Mouse (Mus musculus): ENCODE data around the gene Blcap. TPM values are rescaled to one million over a fixed set of nuclear protein-coding genes. Genes with fewer than 3 reads are reported as not detected.

The Blcap gene
- total RNA-seq, 1 experiment from 2014 or later: 82.8 TPM

DNA sequence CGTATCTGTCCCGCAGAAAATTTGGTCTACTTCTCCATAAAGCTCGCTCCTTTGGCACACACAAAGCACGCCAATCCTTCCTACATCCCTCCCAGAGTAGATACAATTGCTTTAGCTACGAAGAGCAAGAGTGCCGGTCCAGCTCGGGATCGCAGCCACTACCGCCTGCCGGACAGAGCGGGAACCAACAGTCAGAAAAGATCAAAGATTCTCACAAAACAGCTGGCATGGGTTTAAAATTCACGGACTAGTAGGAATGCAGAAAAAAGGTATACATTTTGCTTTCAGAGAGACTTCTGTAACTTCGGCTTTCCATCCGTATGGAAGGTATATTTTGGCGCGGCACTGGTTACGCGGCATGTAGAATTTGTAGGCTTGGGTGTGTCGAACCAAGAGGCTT is 11.6 kb downstream of the Blcap start:
- no peak for DNase-seq

GRCm38 (mm10) chr2:157558520-157558919 is 12.6 kb downstream of the Blcap start:
- no peak for DNase-seq

DNA sequence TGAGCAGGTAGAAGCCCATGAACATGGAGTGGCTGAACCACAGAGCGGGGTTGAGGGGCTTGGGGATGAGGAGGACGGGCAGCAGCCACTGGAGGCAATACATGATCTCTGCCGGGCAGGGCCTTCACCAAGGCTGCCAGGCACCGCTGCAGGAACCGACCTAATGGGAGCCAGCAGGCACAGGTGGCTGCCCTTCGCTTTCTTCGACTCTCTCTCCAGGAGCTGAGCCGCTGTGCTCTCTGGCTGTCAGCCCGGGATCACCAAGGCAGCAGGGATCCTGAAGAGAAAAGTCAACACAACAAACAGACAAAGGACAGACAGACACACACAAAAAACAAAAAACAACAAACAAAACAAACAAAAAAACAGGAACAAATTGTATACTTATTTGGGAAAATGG is 13.0 kb downstream of the Blcap start:
- no peak for DNase-seq

GRCm38 (mm10) chr2:157556074-157556698 is 14.9 kb downstream of the Blcap start:
- DNase-seq: no peak

- DNase-seq: no peak
Observed at GRCm38 (mm10) chr2:157552158-157552886, 18.8 kb downstream of the Blcap start.

- no peak for DNase-seq
Observed at GRCm38 (mm10) chr2:157550292-157550691, 20.8 kb downstream of the Blcap start.

DNA sequence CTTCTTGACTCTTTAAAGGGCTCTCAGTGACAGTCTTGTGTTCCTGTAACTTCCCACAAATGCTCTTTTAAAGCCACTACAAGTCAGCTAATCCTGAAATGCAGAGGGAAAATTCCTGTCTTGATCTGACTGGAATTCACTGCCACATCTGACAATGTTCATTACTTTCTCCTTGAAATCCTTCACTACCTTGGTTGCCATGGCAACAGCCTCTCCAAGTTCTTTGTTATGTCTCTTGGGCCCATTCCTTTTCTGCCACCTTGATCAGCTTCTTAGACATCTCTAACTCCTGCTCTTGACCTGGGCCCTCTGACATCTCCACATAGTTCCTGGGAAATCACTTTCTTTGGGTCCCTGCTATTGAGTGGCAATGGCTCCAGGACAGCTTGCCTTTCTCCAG is 24.4 kb downstream of the Blcap start:
- no peak for DNase-seq

- no peak for DNase-seq
Observed at GRCm38 (mm10) chr2:157544333-157544888, 26.7 kb downstream of the Blcap start.

DNA sequence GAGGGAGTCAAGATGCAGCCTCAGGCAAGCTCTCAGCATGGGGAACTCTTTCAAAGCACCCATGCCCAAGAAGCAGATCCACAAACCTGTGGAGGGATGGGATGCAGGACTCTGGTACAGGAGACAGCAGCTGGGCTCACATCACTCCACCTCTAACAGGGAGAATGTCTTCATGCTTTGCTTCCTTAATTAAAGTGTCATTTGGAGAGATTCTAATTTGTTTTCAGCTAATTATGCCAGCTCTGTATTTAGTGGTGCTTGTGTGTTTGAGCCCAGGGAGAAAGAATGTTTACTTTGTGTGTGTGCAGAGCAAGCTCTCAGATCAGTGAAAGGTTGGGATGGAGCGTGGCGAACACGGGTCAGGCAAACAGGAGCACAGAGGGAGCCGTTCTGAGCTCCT is 28.7 kb downstream of the Blcap start:
- no peak for DNase-seq

DNA sequence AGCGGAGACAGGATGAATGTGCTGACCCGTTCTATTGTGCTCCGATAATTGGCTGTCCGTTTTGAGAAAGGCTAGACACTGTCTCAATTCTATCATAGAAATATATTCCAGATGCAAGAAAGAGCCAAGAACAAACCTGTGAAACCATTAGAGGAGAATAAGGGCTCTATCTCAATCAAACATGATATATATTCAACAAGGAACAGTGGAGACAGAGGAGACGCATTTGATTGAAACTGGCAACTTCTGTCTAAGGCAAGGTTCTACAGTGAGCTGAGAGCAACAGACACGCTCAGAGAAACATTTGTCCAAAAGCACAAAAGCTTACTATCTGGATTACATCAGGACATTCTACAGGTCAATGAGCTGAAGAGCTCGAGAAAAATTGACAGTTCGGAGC is 29.4 kb downstream of the Blcap start:
- DNase-seq: no peak

- no peak for DNase-seq
Observed at GRCm38 (mm10) chr2:157540953-157541569, 30.0 kb downstream of the Blcap start.

GRCm38 (mm10) chr2:157540073-157540952 is 30.8 kb downstream of the Blcap start:
- no peak for DNase-seq

GRCm38 (mm10) chr2:157537118-157537517 is 34.0 kb downstream of the Blcap start:
- DNase-seq: no peak

GRCm38 (mm10) chr2:157536476-157537081 is 34.5 kb downstream of the Blcap start:
- no peak for DNase-seq

GRCm38 (mm10) chr2:157534163-157534562 is 36.9 kb downstream of the Blcap start:
- no peak for DNase-seq

GRCm38 (mm10) chr2:157531681-157532426 is 39.2 kb downstream of the Blcap start:
- DNase-seq: no peak

- DNase-seq: no peak
Observed at GRCm38 (mm10) chr2:157530056-157530955, 40.8 kb downstream of the Blcap start.

- no peak for DNase-seq
Observed at GRCm38 (mm10) chr2:157522556-157522955, 48.5 kb downstream of the Blcap start.

- DNase-seq: no peak
Observed at GRCm38 (mm10) chr2:157520496-157520895, 50.6 kb downstream of the Blcap start.

DNA sequence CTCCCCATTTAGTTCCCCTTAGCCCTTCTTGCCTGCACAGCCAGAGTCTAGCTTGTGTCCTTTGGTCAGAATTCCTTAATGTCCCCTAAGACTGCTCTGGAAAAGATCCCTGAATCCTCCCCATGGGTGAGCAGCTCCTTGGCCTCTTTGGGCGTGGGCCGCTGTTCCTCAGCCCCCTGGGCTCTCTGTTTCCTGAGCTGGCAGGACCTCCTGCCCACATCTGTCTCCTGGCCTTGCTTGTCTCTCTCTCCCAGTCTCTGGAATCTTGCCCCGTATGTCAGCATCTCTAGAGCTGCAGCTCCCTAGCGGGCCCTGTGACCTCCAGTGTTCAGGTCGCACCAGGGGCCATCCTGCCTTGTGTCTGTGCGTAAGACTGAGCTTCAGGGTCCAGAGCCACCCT is 51.6 kb downstream of the Blcap start:
- no peak for DNase-seq

Measured in adrenal gland, postnatal 25 days (tissue).